Mouse (Mus musculus): Measurements from ENCODE around the gene Olfr613. TPM values are rescaled to one million over a fixed set of nuclear protein-coding genes. Genes with fewer than 3 reads are reported as not detected.
"Not testable (repeated sequence)": the region's sequence is repeated elsewhere in the genome, so short reads cannot be mapped to it uniquely, and the experiment has no call there.

Olfr613 gene
- total RNA-seq (2021): not detected
- long read RNA-seq, experiment 1: 0 reads
- long read RNA-seq, experiment 2: 0 reads

GRCm38 (mm10) chr7:103547774-103548173 lies at the start of gene Olfr613:
TSS of gene Olfr613 (plus strand) at chr7:103548074.
- DNase-seq: no peak

DNA sequence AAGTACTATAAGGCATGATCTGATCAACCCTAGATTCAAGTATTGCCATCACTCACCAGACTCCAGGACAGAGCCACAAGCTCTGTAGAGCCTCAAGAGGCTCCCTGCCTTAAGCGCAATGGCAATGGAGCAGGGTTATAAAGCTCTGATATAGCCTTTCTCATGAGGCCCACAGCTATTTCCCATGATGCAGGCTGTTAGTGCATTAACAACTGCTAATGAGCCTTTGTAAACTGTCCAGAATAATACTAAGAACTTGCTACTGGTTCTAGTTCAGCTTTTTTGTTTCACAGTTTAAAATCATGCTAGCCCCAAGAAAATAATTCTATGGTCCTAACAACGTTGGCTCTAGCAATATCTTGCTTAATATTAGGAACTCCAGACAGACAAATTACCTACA lies 35.9 kb upstream of the Olfr613 start, which contains the start of gene Olfr610:
TSS of gene Olfr610 (minus strand) at position 101 of the 400 bp plus-strand sequence.
- no peak for DNase-seq

- DNase-seq: not testable (repeated sequence)
Measured at GRCm38 (mm10) chr7:103520746-103521145, 27.1 kb upstream of the Olfr613 start, which contains the start of gene Olfr611. TSS of gene Olfr611 (minus strand) at chr7:103520846.

GRCm38 (mm10) chr7:103542617-103543016 lies 5.3 kb upstream of the Olfr613 start, which contains the start of gene Olfr612:
TSS of gene Olfr612 (minus strand) at chr7:103542717.
- DNase-seq: not testable (repeated sequence)

- DNase-seq: no peak
Measured at GRCm38 (mm10) chr7:103555779-103556178, 7.9 kb downstream of the Olfr613 start, which contains the start of gene Olfr615. TSS of gene Olfr615 (plus strand) at chr7:103556079.

GRCm38 (mm10) chr7:103569043-103569442 lies 21.2 kb downstream of the Olfr613 start, which contains the start of gene Olfr616:
TSS of gene Olfr616 (minus strand) at chr7:103569143.
- no peak for DNase-seq

GRCm38 (mm10) chr7:103572761-103573160 lies 24.9 kb downstream of the Olfr613 start, which contains the start of gene Olfr617:
TSS of gene Olfr617 (plus strand) at chr7:103573061.
- DNase-seq: no peak

- DNase-seq: no peak
Measured at GRCm38 (mm10) chr7:103589803-103590202, 41.9 kb downstream of the Olfr613 start, which contains the start of gene Olfr618. TSS of gene Olfr618 (plus strand) at chr7:103590103.

DNA sequence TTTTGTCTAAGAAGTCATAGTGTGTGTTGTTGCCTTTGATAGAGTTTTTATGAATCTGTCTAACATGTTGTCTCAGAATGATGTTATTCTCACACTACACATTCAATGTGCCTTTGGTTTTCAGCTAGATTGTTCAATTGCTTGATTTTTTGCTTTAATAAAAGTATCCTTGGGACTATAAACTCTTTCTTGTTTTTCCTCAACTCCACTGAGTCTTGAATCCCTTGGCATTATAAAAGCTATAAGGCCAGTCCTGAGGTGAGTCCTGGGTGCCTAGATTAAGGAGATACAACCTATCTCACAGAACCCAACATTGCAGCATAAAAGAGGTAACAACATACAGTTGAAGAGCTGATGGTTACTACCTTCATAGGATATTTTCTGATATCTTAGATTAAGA lies 52.4 kb downstream of the Olfr613 start, which contains the start of gene Olfr619:
TSS of gene Olfr619 (plus strand) at position 301 of the 400 bp plus-strand sequence.
- no peak for DNase-seq

Small RNA genes within 50 kb of the gene (microRNA-seq; reads per million reads assigned to microRNA genes)
- not detected for gene Gm26506

Other genes with a start within 250 kb of the Olfr613 start
- not detected for gene Olfr596, start 242.4 kb upstream of the Olfr613 start, total RNA-seq (2021)
- gene Olfr597, start 231.8 kb upstream of the Olfr613 start, total RNA-seq (2021): not detected
- not detected for gene Olfr598, start 224.5 kb upstream of the Olfr613 start, total RNA-seq (2021)
- gene Olfr599, start 212.2 kb upstream of the Olfr613 start, total RNA-seq (2021): not detected
- gene Olfr600, start 198.4 kb upstream of the Olfr613 start, total RNA-seq (2021): not detected
- not detected for gene Olfr601, start 185.4 kb upstream of the Olfr613 start, total RNA-seq (2021)
- not detected for gene Olfr603, start 161.9 kb upstream of the Olfr613 start, total RNA-seq (2021)
- not detected for gene Usp17lc, start 133.0 kb upstream of the Olfr613 start, total RNA-seq (2021)
- gene Olfr605, start 102.6 kb upstream of the Olfr613 start, total RNA-seq (2021): not detected
- not detected for gene Olfr606, start 99.0 kb upstream of the Olfr613 start, total RNA-seq (2021)
- not detected for gene Olfr607, start 83.9 kb upstream of the Olfr613 start, total RNA-seq (2021)
- not detected for gene Olfr608, start 78.2 kb upstream of the Olfr613 start, total RNA-seq (2021)
- not detected for gene Olfr609, start 50.0 kb upstream of the Olfr613 start, total RNA-seq (2021)
- not detected for gene Olfr610, start 36.0 kb upstream of the Olfr613 start, total RNA-seq (2021)
- gene Olfr611, start 27.2 kb upstream of the Olfr613 start, total RNA-seq (2021): not detected
- not detected for gene Olfr612, start 5.4 kb upstream of the Olfr613 start, total RNA-seq (2021)
- not detected for gene Olfr615, start 8.0 kb downstream of the Olfr613 start, total RNA-seq (2021)
- gene Olfr616, start 21.1 kb downstream of the Olfr613 start, total RNA-seq (2021): not detected
- gene Olfr617, start 25.0 kb downstream of the Olfr613 start, total RNA-seq (2021): not detected
- gene Olfr618, start 42.0 kb downstream of the Olfr613 start, total RNA-seq (2021): not detected
- not detected for gene Olfr619, start 52.5 kb downstream of the Olfr613 start, total RNA-seq (2021)
- not detected for gene Olfr620, start 64.5 kb downstream of the Olfr613 start, total RNA-seq (2021)
- gene Olfr622, start 94.6 kb downstream of the Olfr613 start, total RNA-seq (2021): not detected
- gene Olfr623, start 115.6 kb downstream of the Olfr613 start, total RNA-seq (2021): not detected
- gene Olfr624, start 123.1 kb downstream of the Olfr613 start, total RNA-seq (2021): not detected
- gene Olfr625-ps1, start 134.6 kb downstream of the Olfr613 start, total RNA-seq (2021): not detected
- not detected for gene Olfr243, start 166.6 kb downstream of the Olfr613 start, total RNA-seq (2021)
- not detected for gene Olfr628, start 182.3 kb downstream of the Olfr613 start, total RNA-seq (2021)
- not detected for gene Olfr629, start 196.9 kb downstream of the Olfr613 start, total RNA-seq (2021)
- not detected for gene Olfr630, start 209.3 kb downstream of the Olfr613 start, total RNA-seq (2021)
- not detected for gene Olfr69, start 223.5 kb downstream of the Olfr613 start, total RNA-seq (2021)
- gene Olfr68, start 231.6 kb downstream of the Olfr613 start, total RNA-seq (2021): not detected
- gene Olfr67, start 243.7 kb downstream of the Olfr613 start, total RNA-seq (2021): not detected

Measured in adrenal gland, postnatal 36 days (tissue).